Mouse (Mus musculus) G1E-ER4 (cell line): ENCODE data around the gene Rab33b. TPM values are rescaled to one million over a fixed set of nuclear protein-coding genes. Genes with fewer than 3 reads are reported as not detected.

Experiments used
- GATA1 ChIP-seq: IDR thresholded peaks from one replicate; pipeline ENCODE4 v1.8.0; 2012; ENCODE audit warnings: low read length, inconsistent platforms
- polyA plus RNA-seq: library from polyadenylated mRNA; stranded (reverse); fragments of >175 nt; gene quantifications from 2 replicates; pipeline ENCODE4 v1.2.3, GENCODE M21; 2012

The Rab33b gene
- polyA plus RNA-seq, 1 experiment = 2.2 TPM

DNA sequence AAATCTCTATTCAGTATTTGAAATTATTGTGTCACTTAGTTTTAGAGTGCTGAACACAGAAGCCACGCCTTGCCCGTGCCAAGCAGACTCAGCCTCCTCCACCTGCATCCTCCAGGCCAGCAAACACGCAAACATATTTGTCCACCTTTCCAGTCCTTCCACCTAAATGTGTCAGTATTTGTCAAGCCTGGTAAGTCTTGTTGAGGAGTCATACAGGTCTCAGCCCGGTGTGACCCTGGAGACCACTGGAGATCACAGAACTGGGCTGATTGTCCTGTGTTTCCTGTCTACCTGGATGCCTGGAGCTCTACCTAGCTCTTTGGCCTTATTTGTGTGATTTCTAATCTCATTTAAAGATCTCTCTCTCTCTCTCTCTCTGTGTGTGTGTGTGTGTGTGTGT, 16.2 kb downstream of the Rab33b start:
- TF ChIP-seq GATA1 = no peak

DNA sequence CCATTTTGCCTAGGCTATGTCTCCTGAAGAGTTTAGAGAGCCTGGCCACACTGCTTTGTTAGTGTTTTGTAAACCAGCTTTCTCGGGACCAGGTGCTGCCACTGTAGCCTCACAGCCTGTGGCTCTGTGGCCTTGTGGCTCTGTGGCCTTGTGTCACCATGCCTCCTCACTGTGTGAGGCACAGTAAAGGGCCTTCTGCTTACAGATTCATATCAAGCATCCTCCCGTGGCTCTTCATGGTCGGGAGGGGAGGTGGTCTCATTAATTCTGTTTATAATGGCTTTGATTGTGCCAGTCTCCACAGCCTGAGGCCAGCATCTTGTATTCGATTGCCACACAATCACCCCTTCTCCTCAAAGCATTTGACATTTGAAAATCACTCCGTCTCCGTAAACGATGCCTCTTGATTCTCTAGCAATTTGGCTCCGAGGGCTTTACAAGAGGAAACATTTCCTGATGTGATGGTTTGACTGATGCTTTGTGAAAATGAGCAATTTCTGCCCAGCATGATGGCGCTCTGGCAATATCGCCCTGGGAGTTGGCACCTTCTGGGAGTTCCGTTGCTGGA, 20.7 kb downstream of the Rab33b start:
- TF ChIP-seq GATA1 = no peak

DNA sequence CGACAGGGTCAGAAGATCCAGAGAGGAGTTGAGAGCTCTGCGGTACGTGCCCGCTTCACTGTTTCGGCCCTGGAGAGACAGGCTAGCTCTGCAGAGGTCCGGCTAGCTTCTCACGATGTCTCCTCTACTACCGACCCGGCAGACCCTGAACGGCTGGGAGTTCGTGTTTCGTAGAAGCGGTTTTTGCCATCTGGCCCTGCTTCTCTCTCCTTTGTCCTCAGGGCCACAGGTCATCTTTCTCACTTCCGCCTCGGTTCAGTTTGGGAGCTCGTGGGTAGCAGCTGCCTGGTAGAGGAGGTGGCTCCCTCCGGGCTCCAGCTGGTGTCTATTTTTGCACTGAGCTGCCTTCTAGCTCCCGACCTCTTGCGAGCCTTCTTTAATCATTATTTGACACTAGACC, 21.7 kb downstream of the Rab33b start:
- TF ChIP-seq GATA1 = no peak

DNA sequence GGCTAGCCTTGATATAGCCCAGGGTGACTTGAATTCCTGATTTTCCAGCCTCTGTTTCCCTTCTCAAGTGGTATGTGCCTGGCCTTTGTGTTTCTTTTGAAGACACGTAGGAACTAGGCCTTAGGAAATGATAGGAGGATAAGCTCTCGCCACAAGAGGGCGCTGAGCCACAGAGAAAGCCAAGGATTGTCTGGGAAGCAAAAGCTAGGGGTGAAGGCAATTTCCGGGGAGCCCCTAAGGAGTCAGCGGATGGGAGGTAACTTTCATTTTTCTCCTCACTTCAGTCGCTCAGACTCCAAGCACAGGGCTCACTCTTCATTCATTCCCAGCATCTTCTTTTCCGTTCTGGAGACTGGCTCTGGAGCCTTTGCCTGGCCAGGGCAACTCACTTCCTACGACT, 27.2 kb downstream of the Rab33b start:
- no peak for TF ChIP-seq GATA1

DNA sequence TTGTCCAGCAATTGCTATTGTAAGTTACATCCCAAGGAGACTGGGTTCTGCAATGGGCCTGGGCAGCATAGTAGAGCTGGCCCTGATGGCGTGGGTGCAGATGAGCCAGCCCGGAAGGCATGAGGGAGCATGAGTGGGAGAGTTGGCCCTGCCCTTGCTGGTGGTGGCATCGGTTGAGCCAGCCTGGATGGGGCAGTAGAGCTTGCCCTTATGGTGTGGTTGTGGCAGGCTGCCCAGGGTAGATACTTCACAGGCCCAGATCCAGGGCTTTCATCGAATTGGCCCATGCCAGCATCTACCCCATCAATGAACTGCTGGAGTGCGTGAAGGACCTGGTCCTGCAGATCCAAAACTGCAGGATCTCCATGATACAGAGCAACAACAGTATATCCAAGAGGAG, 28.3 kb downstream of the Rab33b start:
- TF ChIP-seq GATA1 = no peak

DNA sequence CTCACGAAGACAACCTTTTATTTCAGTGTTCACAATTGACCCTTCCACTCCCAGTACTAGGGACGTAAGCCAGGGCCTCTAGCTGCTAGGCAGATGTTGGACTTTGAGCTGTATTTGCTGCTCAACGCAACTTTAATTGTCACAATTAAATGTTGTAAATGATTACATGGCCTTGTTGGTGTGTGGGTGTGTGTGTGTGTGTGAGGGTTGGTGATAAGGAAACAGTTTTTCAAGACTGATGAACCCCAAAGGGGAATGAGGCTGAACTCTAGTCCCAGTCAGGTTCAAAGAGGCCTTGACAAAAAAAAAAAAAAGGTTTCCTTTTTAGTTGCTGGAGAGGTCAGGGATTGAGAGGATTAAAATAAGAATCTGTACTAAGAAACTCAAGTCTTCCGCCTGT, 33.7 kb downstream of the Rab33b start:
- TF ChIP-seq GATA1 = no peak

DNA sequence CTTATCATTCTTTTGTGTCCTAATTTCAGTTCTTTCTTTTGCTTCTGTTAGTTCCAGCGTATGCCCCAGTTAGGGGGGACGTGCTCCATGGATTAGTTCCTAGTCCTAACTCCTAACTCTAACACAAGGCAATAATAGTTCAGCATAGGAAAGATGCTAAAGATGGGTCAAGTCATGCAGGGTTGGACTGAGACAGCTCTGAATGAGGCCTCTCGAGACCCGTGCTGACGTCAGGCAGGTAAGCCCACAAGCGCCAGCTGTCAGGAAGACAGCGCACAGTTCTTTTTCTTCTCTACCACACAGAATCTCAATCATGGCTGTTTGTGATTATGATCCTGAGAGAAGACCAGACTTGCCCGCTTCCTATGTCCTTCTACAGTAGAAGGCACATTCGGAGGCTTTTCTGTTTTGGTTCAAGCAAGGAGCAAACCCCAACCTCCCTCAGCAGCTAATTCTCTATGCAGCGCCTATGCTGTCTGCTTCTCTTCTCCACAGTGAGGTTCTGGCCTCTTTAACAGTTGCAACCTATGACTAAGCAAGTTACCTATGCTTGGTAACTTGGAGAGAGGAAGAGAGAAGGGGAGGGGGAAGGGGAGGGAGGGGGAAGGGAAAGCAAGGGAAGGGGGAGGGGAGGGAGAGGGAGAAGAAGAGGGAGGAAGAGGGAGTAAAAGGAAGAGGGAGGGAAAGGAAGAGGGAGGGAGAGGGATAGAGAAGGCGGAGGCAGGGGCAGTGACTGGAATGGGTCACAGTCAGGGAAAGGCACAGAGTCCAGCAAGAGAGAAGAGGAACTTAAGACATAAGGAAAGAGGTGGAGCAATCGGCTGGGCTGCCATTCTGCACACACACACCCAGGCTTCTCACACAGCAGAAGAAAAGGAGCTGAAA, 34.4 kb downstream of the Rab33b start:
- no peak for TF ChIP-seq GATA1

DNA sequence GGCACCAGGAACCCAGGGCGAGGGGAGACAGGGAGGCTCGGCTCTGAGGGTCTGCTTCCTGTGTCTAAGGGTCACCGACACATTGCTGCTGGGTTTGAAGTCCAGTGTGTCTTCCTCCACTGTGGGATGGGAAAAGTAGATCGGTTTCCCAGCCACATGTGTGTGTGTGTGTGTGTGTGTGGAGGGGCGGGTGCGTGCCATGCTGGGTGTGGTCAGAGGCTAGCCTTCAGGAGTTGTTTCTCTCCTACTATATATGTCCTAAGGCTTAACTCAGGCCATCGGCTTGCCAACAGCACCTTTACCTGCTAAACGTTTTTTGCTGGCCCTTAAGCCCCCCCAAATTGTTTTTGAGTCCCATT, 35.0 kb downstream of the Rab33b start:
- no peak for TF ChIP-seq GATA1

DNA sequence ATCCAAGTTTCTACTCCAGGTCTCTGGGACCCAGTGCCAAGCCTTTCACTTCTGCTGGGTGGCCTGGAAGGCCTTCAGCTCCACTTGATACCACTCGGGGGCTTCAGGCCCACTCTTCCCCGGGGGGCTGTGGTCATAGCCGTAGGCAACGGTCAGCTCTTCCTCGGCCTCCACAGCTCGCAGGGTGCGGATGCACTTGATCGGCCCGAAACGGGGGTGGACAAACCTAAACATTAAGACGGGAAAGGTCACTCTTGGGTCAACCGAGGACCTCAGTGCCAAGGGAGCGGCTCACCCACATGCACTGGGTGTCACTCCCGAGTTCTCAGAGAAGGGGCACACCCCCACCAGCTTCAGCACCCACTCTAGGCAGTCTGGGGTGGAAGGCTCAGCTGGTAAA, 37.5 kb downstream of the Rab33b start:
- TF ChIP-seq GATA1 = no peak

DNA sequence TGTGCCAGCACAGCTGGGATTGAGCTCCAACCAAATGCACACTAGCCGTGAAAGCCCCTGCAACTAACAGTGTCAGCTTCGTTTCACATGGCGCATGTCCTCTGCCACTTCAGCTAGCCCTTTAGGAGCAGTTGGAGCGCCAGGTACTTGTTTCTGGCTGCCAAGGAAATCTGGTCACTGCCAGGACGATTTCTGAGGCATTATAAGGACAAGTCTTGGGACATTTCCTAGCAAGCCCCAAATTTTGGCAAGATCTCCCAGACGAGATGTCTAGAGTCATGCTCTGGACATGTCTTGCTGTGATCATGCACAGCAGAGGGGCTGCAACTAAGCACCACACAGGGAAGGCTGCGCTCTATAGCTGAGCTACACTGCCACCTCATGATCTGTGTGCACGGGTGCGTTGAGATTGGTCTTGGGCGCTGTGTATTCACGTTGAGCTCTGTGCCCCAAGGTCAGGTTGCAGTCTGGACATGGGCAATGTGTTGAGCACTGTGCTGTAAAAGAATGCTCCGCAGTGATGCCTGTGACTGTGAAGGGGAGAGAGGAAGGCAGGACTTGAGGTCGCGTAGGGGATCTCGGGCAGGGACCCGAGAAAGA, 41.6 kb downstream of the Rab33b start:
- no peak for TF ChIP-seq GATA1

DNA sequence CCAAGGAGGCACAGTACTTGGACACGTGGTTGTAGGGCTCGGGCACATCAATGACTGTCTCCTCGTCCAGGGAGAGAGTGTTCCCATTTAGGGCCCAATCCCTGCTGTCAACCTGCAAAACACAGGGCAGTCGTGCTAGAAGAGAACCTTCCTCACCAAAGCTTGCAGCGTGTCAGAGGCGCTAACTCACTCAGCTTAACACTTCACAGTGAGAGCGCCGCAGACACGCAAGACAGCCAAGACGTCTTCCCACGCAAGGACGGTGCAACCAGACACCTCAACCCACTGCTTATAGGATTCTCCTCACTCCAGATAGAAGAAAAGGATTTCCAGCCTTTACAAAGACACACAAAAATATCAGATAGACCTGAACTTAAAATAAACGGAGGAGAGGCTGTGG, 43.2 kb downstream of the Rab33b start:
- no peak for TF ChIP-seq GATA1

DNA sequence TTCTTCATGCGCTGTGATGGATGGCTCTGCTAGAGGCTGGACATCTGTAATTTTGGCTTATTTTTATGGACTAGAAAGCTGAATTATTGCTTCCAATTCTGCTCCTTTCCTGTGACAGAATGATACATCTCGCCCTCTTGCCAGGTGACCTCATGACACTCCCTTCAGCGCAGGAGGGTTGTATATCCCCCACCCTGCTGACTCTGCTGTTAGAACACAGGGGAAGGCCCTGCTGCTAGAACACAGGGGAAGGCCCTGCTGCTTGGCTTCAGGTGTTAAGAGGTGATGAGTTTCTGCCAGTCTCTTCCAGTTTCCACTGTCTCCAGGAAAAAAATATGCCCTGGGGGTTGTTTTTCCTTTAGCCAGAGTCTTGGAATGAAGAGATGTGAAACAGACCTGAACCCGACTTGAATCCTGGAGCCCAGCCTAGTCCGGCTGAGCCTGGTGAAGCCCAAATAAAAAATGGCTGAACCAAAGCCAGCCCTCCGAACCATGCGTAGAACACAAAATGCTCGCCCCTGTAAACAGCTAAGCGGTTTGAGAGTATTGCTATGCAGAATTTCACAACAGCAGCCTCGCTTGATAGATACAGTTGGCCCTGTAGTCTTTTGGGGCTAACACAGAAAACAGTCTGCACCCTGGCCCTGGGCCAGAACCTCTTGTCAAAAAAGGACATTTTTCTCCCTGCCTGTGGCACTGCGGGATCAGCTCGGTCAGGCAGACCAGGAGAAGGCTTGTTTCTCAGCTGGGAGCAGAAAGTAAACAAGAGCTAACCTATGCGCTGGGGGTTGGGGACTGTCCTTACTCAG, 48.0 kb downstream of the Rab33b start:
- no peak for TF ChIP-seq GATA1

DNA sequence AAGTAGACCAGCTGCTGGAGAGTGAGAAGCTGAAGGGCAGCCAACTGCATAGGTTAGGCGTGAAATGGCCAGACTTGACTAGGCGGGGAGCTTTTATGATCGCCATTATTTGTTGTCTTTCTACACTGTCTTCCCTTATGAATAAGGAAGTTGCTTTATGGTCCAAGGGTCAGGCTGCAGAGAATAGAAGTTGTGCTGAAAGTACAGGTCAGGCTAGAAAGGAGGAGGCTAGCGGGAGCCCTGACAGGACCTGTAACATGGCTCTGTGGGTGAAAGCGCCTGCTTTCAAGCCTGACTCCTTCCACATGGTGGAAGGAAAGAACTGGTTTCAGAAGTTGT, 48.5 kb downstream of the Rab33b start:
- no peak for TF ChIP-seq GATA1

DNA sequence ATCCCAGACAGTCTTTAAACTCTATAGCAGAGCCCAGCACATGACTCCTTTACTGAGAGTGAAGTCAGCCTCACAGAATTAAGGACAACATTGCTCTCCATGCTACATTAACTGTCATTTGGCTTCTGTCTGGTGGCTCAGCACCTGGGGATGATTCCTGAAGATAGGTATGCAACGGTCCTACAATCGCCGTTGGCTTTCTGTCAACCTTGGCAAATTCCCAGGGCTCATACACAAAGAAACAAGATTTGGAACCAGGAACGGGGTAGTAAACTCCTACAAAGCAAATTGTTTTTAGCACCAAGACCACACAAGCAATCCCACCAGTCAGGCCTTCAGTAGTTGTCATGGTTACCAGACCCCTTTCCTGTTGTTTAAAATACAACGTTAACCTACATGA, 49.9 kb downstream of the Rab33b start:
- no peak for TF ChIP-seq GATA1

DNA sequence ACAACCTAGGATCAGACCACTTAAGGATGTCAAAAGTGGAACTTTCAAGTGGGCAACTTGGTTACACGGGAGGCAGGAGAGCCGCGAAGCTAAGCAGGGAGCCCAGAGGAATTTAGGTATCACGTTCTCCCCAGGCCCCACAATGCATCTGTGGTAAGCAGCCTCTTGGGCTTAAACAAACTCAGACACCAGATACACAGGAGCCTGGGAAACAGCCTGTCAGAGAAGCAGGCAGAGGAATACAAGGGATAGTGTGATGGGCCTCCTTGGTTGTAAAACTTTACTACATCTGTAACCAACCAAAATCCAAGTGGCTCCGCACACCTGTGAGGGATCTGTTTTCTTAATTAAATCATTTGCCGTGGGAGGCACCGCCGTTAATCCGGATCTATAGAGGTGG, 50.3 kb downstream of the Rab33b start:
- TF ChIP-seq GATA1 = no peak
